Mouse (Mus musculus): ENCODE results near the gene Thumpd3.

DNA sequence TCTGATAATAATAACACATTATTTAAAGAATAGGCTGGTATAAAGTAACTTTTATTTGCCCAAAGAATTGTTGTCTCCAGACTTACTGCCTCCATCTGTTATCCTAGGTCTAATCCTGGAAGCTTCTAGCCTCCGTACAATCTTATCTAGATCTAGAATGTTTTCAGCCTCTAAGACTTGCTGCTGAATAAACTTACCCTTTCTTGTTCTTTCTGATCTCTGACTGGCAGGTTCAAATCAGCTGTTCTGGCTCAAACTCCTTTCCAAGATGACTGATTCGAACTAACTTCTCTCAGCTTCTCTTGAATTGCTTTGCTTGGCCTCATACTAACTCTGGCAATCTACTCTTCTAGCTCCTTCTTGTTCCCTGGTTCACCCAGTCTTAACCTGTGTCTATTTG is 5.7 kb upstream of the Thumpd3 start:
- no peak for TF ChIP-seq CTCF (IDR thresholded peaks at IDR 0.05)
- TF ChIP-seq EP300 (IDR thresholded peaks at IDR 0.05), result no peak

Measured in lung, postnatal 0 days (tissue).